Mouse (Mus musculus) midbrain, embryonic 16.5 days (tissue): ENCODE data around the gene Ifna2. TPM values are rescaled to one million over a fixed set of nuclear protein-coding genes. Genes with fewer than 3 reads are reported as not detected.

Source experiments
- ATAC-seq: fragments of 200-750 bp; cut with Nextera tagmentation; 2 replicates; pipeline ENCODE4 v1.8.0; 2017; ENCODE audit warnings: moderate TSS enrichment
- H3K27ac ChIP-seq: fragments of 300-500 bp; sonication (generic); 2 replicates; pipeline ENCODE4 v1.5.1; 2014; ENCODE audit warnings: mild to moderate bottlenecking, low read length, mixed read lengths
- H3K27me3 ChIP-seq: fragments of 300-500 bp; sonication (generic); 2 replicates; pipeline ENCODE4 v1.6.1; 2014; ENCODE audit warnings: low read depth, low read length, mixed read lengths; ENCODE audit not compliant: control insufficient read depth, insufficient read depth
- H3K36me3 ChIP-seq: fragments of 300-500 bp; sonication (generic); 2 replicates; pipeline ENCODE4 v1.6.1; 2014; ENCODE audit warnings: mild to moderate bottlenecking, low read length, moderate library complexity, mixed read lengths; ENCODE audit not compliant: control insufficient read depth, insufficient read depth
- H3K4me1 ChIP-seq: fragments of 300-500 bp; sonication (generic); 2 replicates; pipeline ENCODE4 v1.6.1; 2014; ENCODE audit warnings: mild to moderate bottlenecking, low read length, mixed read lengths; ENCODE audit not compliant: control insufficient read depth, insufficient read depth
- H3K4me2 ChIP-seq: fragments of 300-500 bp; sonication (generic); 2 replicates; pipeline ENCODE4 v1.6.1; 2014; ENCODE audit warnings: mild to moderate bottlenecking, low read length, mixed read lengths
- H3K4me3 ChIP-seq: fragments of 300-500 bp; sonication (generic); 2 replicates; pipeline ENCODE4 v1.5.1; 2014; ENCODE audit warnings: low read depth, mild to moderate bottlenecking, low read length, moderate library complexity, mixed read lengths
- H3K9ac ChIP-seq: fragments of 300-500 bp; sonication (generic); 2 replicates; pipeline ENCODE4 v1.6.1; 2014; ENCODE audit warnings: low read depth, low read length, mixed read lengths
- H3K9me3 ChIP-seq: fragments of 300-500 bp; sonication (generic); replicated peaks from 2 replicates; pipeline ENCODE4 v1.6.1; 2014; ENCODE audit warnings: mild to moderate bottlenecking, low read length, mixed read lengths; ENCODE audit not compliant: control insufficient read depth, poor library complexity, severe bottlenecking
- WGBS: fragments of 180-500 bp; shearing (Covaris S2); extraction: QIAGEN DNeasy Blood & Tissue Kit; methylation state at CpG from one replicate; pipeline ENCODE4 v1.1.7; 2014; 5-methylcytosine and 5-hydroxymethylcytosine counted together
- polyA plus RNA-seq: library from polyadenylated mRNA; unstranded; fragments of >200 nt; fragmentation: Nextera tagmentation; extraction: Ambion mirVana; gene quantifications from 2 replicates; pipeline ENCODE4 v1.2.1, GENCODE M21; 2015

Gene Ifna2
- polyA plus RNA-seq, 1 experiment from 2014 or later: not detected

DNA sequence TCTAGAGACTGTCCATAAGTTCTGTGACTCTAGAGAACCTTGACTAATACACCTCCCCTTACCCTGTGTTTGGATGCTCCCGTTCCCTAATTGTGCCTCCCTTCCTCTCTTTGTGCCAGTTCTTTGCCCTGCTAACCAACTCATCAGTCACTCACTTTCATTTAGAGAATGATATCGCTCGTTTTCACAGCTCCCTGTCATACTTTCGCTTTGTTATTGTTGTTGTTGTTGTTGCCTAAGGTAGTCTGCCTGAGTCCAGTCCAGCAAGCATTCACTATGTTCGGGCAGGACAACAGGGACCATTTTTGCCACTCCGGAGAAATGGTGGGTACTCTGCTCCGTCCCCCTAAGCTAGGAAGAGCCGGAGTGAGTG, 43.0 kb downstream of the Ifna2 start:
- no peak for ATAC-seq
- Histone ChIP-seq H3K4me3 (peak overlapping the region; percentile 20; the same call in 1 of the 2 replicates), H3K4me2 (peak overlapping the region; percentile 40), H3K9ac (no peak overlapping the region), H3K36me3 (no peaks in the 10 kb centered on the region), H3K4me1 (no peaks in the 10 kb centered on the region), H3K27ac (no peak overlapping the region), H3K9me3 (no peaks in the 10 kb centered on the region), H3K27me3 (no peaks in the 10 kb centered on the region)
- 67% methylated on average over 8 of the region's 8 CpGs for WGBS

DNA sequence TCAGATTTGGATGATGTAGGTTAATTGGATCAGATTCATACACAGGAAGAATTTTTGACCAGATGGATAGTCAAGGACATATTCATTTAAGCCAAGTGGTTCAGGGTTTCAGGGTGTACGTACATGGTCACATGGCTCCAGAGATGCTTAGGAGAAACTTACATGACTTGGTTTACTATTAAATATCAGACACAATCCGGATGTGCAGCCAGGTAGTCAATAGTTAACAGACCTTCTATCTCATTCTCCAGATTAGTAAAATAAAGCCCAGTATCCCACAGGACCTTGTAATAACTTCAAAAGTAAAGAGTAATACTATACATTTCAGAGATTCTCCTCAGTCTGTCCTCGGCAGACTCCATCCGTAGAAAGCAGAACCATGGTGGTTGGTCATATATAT, 49.4 kb downstream of the Ifna2 start, which contains the start of gene C87499:
Gene C87499 (minus strand): TSS at position 101 of the 400 bp plus-strand sequence.
- ATAC-seq: no peak
- no peaks in the 10 kb centered on the region for H3K9me3 ChIP-seq
- no peak within 1 kb of the TSS for H3K4me2 ChIP-seq
- H3K4me3 ChIP-seq: no peak within 1 kb of the TSS
- no peaks in the 10 kb centered on the region for H3K36me3 ChIP-seq
- no peak within 1 kb of the TSS for H3K9ac ChIP-seq
- no peaks in the 10 kb centered on the region for H3K27me3 ChIP-seq
- no peak within 1 kb of the TSS for H3K27ac ChIP-seq
- H3K4me1 ChIP-seq: no peaks in the 10 kb centered on the region
- 89% methylated on average over 4 of the region's 4 CpGs for WGBS

Other genes with a start within 250 kb of the Ifna2 start
- 2.7 and 3.8 TPM in 2 replicates for gene Hacd4, start 245.0 kb downstream of the Ifna2 start, polyA plus RNA-seq
- gene Ifnb1, start 161.1 kb downstream of the Ifna2 start, polyA plus RNA-seq: not detected in 2 replicates
- gene Ifna15, start 125.7 kb downstream of the Ifna2 start, polyA plus RNA-seq: not detected in 2 replicates
- not detected in 2 replicates for gene Ifna14, start 112.1 kb downstream of the Ifna2 start, polyA plus RNA-seq
- gene Ifna9, start 91.5 kb downstream of the Ifna2 start, polyA plus RNA-seq: not detected in 2 replicates
- gene Ifna12, start 80.5 kb downstream of the Ifna2 start, polyA plus RNA-seq: not detected in 2 replicates
- not detected in 2 replicates for gene C87499, start 49.5 kb downstream of the Ifna2 start, polyA plus RNA-seq
- gene Ifna13, start 39.5 kb downstream of the Ifna2 start, polyA plus RNA-seq: not detected in 2 replicates
- not detected in 2 replicates for gene Ifna16, start 7.0 kb downstream of the Ifna2 start, polyA plus RNA-seq
- not detected in 2 replicates for gene Ifnab, start 7.4 kb upstream of the Ifna2 start, polyA plus RNA-seq
- gene Gm26566, start 37.9 kb upstream of the Ifna2 start, polyA plus RNA-seq: 1.3 and 1.7 TPM in 2 replicates
- gene Klhl9, start 38.6 kb upstream of the Ifna2 start, polyA plus RNA-seq: 115 and 125 TPM in 2 replicates
- not detected in 2 replicates for gene Gm13271, start 71.0 kb upstream of the Ifna2 start, polyA plus RNA-seq
- gene Gm13283, start 76.2 kb upstream of the Ifna2 start, polyA plus RNA-seq: not detected in 2 replicates
- not detected in 2 replicates for gene Gm13290, start 89.9 kb upstream of the Ifna2 start, polyA plus RNA-seq
- not detected in 2 replicates for gene Gm13289, start 93.0 kb upstream of the Ifna2 start, polyA plus RNA-seq
- gene Gm13272, start 95.9 kb upstream of the Ifna2 start, polyA plus RNA-seq: not detected in 2 replicates
- not detected in 2 replicates for gene Ifnz, start 98.2 kb upstream of the Ifna2 start, polyA plus RNA-seq
- gene Gm13276, start 101.8 kb upstream of the Ifna2 start, polyA plus RNA-seq: not detected in 2 replicates
- not detected in 2 replicates for gene Gm13277, start 104.7 kb upstream of the Ifna2 start, polyA plus RNA-seq
- gene Gm13278, start 107.6 kb upstream of the Ifna2 start, polyA plus RNA-seq: not detected in 2 replicates
- not detected in 2 replicates for gene Gm13275, start 110.6 kb upstream of the Ifna2 start, polyA plus RNA-seq
- gene Gm13279, start 113.5 kb upstream of the Ifna2 start, polyA plus RNA-seq: not detected in 2 replicates
- gene Gm13285, start 115.8 kb upstream of the Ifna2 start, polyA plus RNA-seq: not detected in 2 replicates
- gene Gm13287, start 119.3 kb upstream of the Ifna2 start, polyA plus RNA-seq: not detected in 2 replicates
- gene Gm13288, start 121.6 kb upstream of the Ifna2 start, polyA plus RNA-seq: not detected in 2 replicates
- gene Ifna7, start 132.3 kb upstream of the Ifna2 start, polyA plus RNA-seq: not detected in 2 replicates
- gene Ifna11, start 136.0 kb upstream of the Ifna2 start, polyA plus RNA-seq: not detected in 2 replicates
- not detected in 2 replicates for gene Ifna6, start 143.5 kb upstream of the Ifna2 start, polyA plus RNA-seq
- gene Ifna5, start 151.6 kb upstream of the Ifna2 start, polyA plus RNA-seq: not detected in 2 replicates
- gene Ifna4, start 157.9 kb upstream of the Ifna2 start, polyA plus RNA-seq: not detected in 2 replicates
- not detected in 2 replicates for gene Ifna1, start 166.2 kb upstream of the Ifna2 start, polyA plus RNA-seq
- not detected in 2 replicates for gene Ifne, start 196.3 kb upstream of the Ifna2 start, polyA plus RNA-seq